Mouse (Mus musculus): Measurements from ENCODE around the gene Ttll5.

DNA sequence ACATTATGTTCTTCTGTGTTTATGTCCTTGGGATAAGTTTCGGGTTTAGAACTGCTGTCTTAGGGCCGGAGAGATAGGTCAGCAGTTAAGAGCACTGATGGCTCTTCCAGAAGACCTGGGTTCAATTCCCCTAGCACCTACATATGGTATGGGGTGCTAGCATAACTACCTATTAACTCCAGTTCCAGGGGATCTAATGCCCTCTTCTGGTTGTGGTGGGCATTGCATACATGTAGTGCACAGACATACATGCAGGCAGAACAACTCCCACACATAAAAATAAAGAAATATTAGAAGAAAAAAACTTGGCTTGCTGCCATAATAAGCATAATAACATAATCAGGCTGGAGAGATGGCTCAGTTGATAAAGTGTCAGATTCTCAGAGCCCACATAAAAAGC is 286.2 kb downstream of the Ttll5 start:
- TF ChIP-seq CTCF (IDR thresholded peaks at IDR 0.05; ENCODE audit: low read depth) (peak; percentile 63), EP300 (IDR thresholded peaks at IDR 0.05; ENCODE audit: low read depth) (no peak)

All from heart, postnatal 0 days (tissue).